Mouse (Mus musculus) liver, postnatal 0 days (tissue): ENCODE results near the gene Hnrnpd.

Source experiments
- CTCF ChIP-seq: sonication (generic); IDR thresholded peaks from 2 replicates; pipeline ENCODE4 v1.5.1; 2016; ENCODE audit warnings: antibody characterized with exemption, low read depth
- EP300 ChIP-seq: IDR thresholded peaks from 2 replicates; pipeline ENCODE4 v1.6.1; 2016; ENCODE audit warnings: antibody characterized with exemption, low read depth, mild to moderate bottlenecking

DNA sequence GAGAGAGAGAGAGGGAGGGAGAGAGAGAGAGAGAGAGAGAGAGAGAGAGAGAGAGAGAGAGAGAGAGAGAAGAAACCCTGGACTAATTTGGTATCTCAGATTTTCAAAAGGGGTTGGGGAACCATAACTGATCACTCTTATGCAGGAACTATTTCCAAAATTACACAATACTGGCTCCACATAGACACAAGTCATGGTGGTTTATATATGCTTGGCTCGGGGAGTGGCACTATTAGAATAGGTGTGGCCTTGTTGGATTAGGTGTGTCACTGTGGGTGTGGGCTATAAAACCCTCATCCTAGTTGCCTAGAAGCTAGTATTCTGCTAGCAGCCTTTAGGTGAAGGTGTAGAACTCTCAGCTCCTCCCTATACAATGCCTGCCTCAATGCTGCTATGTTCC is 46.1 kb upstream of the Hnrnpd start:
- TF ChIP-seq CTCF (no peak), EP300 (no peak)
